In the genomic region with DNA sequence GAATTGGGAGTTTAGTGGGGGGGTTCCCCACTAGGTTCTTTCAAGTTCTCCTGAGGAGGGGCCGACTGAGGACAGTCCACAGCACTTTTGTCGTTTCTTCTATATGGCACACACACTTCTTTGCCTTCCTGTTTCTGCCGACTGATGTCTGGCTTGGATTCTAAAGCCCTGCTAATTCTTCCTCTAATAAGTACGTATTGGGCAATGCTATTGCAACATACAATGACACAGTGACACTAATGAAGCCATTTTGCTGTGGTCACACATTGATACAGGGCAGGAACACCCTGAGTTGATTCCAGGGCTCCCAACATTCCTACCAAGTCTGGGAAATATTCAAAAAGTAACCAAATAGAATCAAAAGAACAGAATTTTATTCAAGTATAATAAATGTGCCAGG, we compare ENCODE assay signal across 16 mouse cellular contexts.
"Had no signal": no experiment of that assay in that cellular context is flagged by ENCODE, and none has a peak within 500 bp of the region (broad histone marks: within the 10 kb centered on the region; RNA-seq: fewer than 3 reads in every experiment).

No protein-coding gene starts in this region.

- DNase-seq: forebrain, postnatal 0 days; gastrocnemius, postnatal 10 days; gastrocnemius, postnatal 25 days; heart, adult 18-20 months; heart, postnatal 10 days; heart, postnatal 36 days; kidney, adult 11 months; kidney, adult 2 months; kidney, adult 9 months; kidney, postnatal 14 days; kidney, postnatal 36 days; layer of hippocampus, adult 9-11 months; layer of hippocampus, postnatal 36 days; liver had no signal

- ATAC-seq: forebrain, postnatal 0 days; hindbrain, postnatal 0 days; liver, embryonic 12.5 days had no signal
